Mouse (Mus musculus): ENCODE results near the gene Ppp1r26. TPM values are rescaled to one million over a fixed set of nuclear protein-coding genes. Genes with fewer than 3 reads are reported as not detected.
"Not testable (repeated sequence)": the region's sequence is repeated elsewhere in the genome, so short reads cannot be mapped to it uniquely, and the experiment has no call there.

Ppp1r26 gene
- polyA plus RNA-seq, 1 experiment from 2014 or later = 6.2 TPM

GRCm38 (mm10) chr2:28472011-28472410 lies 25.4 kb downstream of the Ppp1r26 start:
- H3K4me1 ChIP-seq = peaks cover 11% of the 10 kb centered on the region

GRCm38 (mm10) chr2:28477993-28478392 lies 31.4 kb downstream of the Ppp1r26 start:
- H3K36me3 ChIP-seq (ENCODE audit: poor library complexity, severe bottlenecking); H3K9me3 ChIP-seq (replicated peaks); H3K4me2 ChIP-seq; H3K27me3 ChIP-seq; H3K27ac ChIP-seq; ATAC-seq; H3K4me1 ChIP-seq; H3K9ac ChIP-seq; H3K4me3 ChIP-seq: not testable (repeated sequence)
- WGBS = 88% methylated on average over 5 of the region's 5 CpGs

More at GRCm38 (mm10) chr2:28472011-28472410, 25.4 kb downstream of the Ppp1r26 start:
- H3K4me3 ChIP-seq, H3K4me2 ChIP-seq, H3K27me3 ChIP-seq, H3K9ac ChIP-seq, H3K27ac ChIP-seq, ATAC-seq: not testable (repeated sequence)
- WGBS = 92% methylated on average over 8 of the region's 8 CpGs
- Histone ChIP-seq H3K36me3 (ENCODE audit: poor library complexity, severe bottlenecking) (peaks cover 44% of the 10 kb centered on the region), H3K9me3 (replicated peaks) (peaks cover 11% of the 10 kb centered on the region)

DNA sequence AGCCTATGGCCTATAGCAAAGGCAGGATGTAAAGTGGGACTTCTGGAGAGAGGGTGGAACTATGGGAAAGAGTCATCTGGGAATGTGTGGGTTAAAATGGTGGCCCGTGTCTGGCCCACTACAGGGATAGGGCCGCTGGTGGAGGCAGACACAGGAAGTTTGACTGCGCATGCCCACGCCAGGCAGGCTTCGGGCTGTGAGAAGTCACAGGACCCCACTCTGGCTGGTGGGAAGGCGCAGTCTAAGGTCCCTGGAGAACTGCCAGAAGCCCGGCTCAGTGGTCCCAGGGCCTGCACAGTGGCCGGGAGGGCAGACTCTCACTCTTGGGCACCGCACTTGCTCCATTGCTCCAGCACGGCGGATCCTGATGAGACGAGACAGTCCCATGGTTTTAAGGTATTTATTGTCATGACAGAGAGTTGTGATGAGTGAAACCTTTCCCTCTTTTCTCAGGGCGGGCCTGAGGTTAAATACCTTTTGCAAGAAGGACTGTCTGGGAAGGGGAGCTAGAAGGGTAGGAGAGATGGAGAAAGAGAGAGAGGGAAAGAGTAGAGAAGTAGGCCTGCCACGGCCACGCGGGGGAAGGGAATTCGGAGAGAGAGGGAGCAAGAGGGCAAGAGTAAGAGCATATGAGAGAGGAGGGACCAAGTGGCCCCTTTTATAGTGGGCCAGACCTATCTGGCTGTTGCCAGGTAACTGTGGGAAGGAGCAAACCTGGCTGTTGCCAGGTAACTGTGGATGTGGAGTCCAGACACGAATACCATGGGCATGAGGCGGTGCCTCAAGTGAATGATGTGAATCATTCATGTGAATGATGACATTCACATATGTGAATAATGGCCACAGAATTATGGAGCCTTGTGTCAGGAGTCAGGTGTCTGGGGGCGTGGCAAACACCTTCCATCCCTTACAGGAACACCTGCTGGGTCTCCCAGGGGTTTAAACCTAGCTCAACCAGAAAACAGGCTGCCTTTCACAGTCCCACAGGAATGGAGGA lies 32.9 kb downstream of the Ppp1r26 start:
- H3K9me3 ChIP-seq (replicated peaks) = no peaks in the 10 kb centered on the region
- ATAC-seq = no peak
- 82% methylated on average over 20 of the region's 20 CpGs for WGBS
- no peak overlapping the region for H3K9ac ChIP-seq
- H3K27me3 ChIP-seq = no peaks in the 10 kb centered on the region
- no peak overlapping the region for H3K4me2 ChIP-seq
- no peak overlapping the region for H3K27ac ChIP-seq
- H3K4me3 ChIP-seq = no peak overlapping the region
- H3K4me1 ChIP-seq = no peaks in the 10 kb centered on the region
- no peaks in the 10 kb centered on the region for H3K36me3 ChIP-seq (ENCODE audit: poor library complexity, severe bottlenecking)

DNA sequence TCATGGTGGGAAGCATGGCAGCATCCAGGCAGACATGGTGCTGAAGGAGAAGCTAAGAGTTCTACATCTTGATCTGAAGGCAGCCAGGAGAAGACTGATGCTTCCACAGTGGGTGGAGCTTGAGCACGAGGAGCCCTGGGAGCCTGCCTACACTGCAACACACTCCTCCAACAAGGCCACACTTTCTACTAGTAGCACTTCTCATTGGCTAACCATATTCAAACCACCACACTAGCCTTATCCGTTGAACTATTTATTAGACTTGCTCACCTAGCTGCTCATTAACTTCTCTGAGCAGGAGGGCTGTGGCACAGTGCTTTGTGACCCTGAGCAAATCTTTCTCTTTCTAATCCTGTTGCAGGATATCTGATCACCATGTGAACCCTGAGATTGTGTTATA lies 37.3 kb downstream of the Ppp1r26 start:
- no peak for ATAC-seq
- H3K4me2 ChIP-seq = no peak overlapping the region
- H3K36me3 ChIP-seq (ENCODE audit: poor library complexity, severe bottlenecking) = no peaks in the 10 kb centered on the region
- H3K27ac ChIP-seq = no peak overlapping the region
- H3K4me3 ChIP-seq = no peak overlapping the region
- no peaks in the 10 kb centered on the region for H3K4me1 ChIP-seq
- H3K9me3 ChIP-seq (replicated peaks) = no peaks in the 10 kb centered on the region
- no peak overlapping the region for H3K9ac ChIP-seq
- H3K27me3 ChIP-seq = no peaks in the 10 kb centered on the region
- WGBS = 75% methylated on average over 2 of the region's 2 CpGs

DNA sequence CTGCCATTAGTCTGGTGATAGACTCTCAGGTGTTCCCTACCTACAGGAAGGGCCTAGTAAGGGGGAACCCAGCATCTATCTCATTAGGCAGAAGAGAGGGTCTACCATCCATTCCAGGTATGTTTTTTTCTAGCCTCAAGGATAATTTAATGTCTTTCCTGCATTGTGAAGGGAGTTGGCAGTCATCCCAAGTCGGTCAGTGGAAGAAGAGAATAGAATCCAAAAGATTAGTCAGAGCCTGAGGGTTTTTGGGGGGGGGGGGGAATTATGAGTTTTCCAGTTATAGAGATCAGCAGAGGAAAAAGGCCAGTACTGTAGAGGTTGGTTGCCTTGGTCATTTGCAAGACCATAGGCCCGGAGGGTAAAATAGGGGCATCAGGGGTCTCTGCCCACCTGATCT lies 47.9 kb downstream of the Ppp1r26 start:
- Histone ChIP-seq H3K9ac (no peak overlapping the region), H3K27ac (no peak overlapping the region)
- 75% methylated on average over 2 of the region's 2 CpGs for WGBS

DNA sequence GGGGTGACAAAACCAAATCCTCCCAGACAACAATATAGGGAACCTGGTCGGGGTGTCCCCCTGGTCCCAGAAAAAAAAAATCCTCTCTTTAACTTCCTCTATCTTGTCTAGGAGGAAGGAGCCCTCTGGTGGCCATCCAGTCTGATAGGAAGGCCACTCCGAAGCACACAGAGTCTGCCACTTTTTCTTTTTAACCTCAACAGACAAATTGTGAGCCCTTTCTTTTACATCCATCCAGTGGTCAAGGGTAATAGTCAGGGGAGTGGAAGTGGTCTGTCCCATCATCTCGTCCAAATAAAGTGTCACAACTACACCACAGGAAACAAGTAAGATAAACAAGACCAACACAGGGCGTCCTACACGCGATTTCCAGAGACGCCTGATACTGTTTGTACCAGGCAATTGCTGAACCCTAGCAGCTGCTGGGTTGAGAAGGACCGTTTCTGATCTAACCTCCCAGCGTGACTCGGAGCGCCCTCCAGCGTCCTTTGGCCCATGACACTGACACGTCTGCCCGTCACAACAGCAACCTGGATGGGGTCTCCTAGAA lies 48.7 kb downstream of the Ppp1r26 start:
- H3K36me3 ChIP-seq (ENCODE audit: poor library complexity, severe bottlenecking) = no peaks in the 10 kb centered on the region
- WGBS = 92% methylated on average over 14 of the region's 14 CpGs
- no peak overlapping the region for H3K27ac ChIP-seq
- no peak overlapping the region for H3K4me2 ChIP-seq
- no peaks in the 10 kb centered on the region for H3K27me3 ChIP-seq
- no peak for ATAC-seq
- no peaks in the 10 kb centered on the region; the same call in 1 of the 2 replicates for H3K9me3 ChIP-seq (replicated peaks)
- H3K4me1 ChIP-seq = no peaks in the 10 kb centered on the region
- H3K9ac ChIP-seq = no peak overlapping the region
- H3K4me3 ChIP-seq = no peak overlapping the region

More for the DNA sequence above, 47.9 kb downstream of the Ppp1r26 start:
- no peak for ATAC-seq
- no peaks in the 10 kb centered on the region for H3K4me1 ChIP-seq
- H3K4me3 ChIP-seq = no peak overlapping the region
- H3K4me2 ChIP-seq = no peak overlapping the region
- no peaks in the 10 kb centered on the region for H3K36me3 ChIP-seq (ENCODE audit: poor library complexity, severe bottlenecking)
- no peaks in the 10 kb centered on the region for H3K27me3 ChIP-seq
- H3K9me3 ChIP-seq (replicated peaks) = no peaks in the 10 kb centered on the region; the same call in 1 of the 2 replicates

DNA sequence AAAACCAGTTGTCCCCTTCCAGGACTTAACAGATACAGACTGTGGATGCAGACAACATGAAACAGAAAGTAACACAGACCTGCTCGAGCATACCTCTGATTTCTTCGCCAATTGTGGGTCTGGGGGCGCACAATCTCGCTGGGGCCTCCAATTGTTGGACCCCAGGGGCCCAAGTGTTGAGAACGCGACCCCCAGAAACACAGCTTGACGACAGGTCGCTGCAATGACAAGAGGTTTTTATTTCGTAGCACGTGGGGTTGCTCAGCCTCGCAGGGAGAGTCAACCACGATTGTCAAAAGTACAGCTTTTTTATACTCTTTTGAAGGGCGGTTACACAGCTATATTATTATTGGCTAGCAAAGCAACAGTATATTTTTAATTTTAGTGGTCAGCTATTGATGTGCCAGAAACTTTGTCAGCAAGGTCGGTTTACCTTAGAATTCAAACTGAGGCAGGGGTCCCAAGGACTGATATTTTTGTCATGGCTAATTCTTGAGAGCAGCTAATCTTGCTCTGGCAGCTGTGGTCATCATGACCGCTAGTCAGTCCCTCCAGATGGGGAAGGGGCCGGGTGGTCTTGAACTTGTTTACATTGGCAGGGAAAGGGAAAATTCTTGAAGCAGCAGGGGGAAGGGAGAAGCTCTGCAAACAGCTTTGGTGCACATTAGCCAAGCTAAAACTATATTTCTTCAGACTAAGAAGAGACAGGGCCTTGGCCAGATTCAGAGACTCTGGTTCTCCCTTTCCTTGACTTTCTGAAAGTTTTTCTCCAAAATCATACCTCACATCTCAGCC lies 49.4 kb downstream of the Ppp1r26 start:
- H3K9me3 ChIP-seq (replicated peaks) = no peaks in the 10 kb centered on the region; the same call in 1 of the 2 replicates

DNA sequence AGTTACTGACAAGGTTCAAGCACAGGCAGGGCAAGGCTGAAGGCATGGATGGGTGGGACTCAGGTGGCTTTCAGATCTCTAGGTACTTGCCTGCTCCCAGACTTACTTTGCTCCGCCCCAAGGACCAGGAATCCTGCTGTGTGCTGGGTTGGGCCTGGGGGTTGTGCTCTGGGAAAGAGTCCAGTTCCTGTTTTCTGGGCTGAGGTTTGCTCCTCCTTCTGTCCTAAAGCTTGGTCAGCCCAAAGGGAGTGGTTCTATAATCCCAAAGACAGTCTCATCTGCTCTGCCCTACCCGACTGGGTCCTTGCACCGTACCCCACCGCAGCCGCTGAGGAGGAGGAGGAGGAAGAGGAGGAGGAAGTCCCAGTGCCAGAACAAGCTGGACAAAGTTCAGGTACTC lies 50.1 kb downstream of the Ppp1r26 start, which contains the start of gene Gbgt1:
TSS of gene Gbgt1 (plus strand) at position 221 of the 400 bp plus-strand sequence.
- H3K4me1 ChIP-seq = no peaks in the 10 kb centered on the region
- WGBS = 80% methylated on average over 5 of the region's 5 CpGs

More for the DNA sequence above, 49.4 kb downstream of the Ppp1r26 start:
- Histone ChIP-seq H3K9ac (no peak overlapping the region), H3K27me3 (no peaks in the 10 kb centered on the region), H3K27ac (no peak overlapping the region), H3K4me3 (no peak overlapping the region), H3K4me1 (no peaks in the 10 kb centered on the region), H3K36me3 (ENCODE audit: poor library complexity, severe bottlenecking) (no peaks in the 10 kb centered on the region), H3K4me2 (no peak overlapping the region)
- ATAC-seq = no peak
- 89% methylated on average over 16 of the region's 16 CpGs for WGBS

GRCm38 (mm10) chr2:28497561-28497960 lies 51.0 kb downstream of the Ppp1r26 start:
- no peak for ATAC-seq
- H3K4me2 ChIP-seq = no peak overlapping the region
- WGBS = 74% methylated on average over 5 of the region's 5 CpGs

More for the DNA sequence above, 50.1 kb downstream of the Ppp1r26 start, which contains the start of gene Gbgt1:
- no peak within 1 kb of the TSS for H3K4me2 ChIP-seq
- H3K36me3 ChIP-seq (ENCODE audit: poor library complexity, severe bottlenecking) = no peaks in the 10 kb centered on the region
- no peak within 1 kb of the TSS for H3K27ac ChIP-seq
- no peak for ATAC-seq
- no peaks in the 10 kb centered on the region for H3K27me3 ChIP-seq
- H3K9me3 ChIP-seq (replicated peaks) = no peaks in the 10 kb centered on the region; the same call in 1 of the 2 replicates
- H3K4me3 ChIP-seq = no peak within 1 kb of the TSS
- H3K9ac ChIP-seq = no peak within 1 kb of the TSS

GRCm38 (mm10) chr2:28498431-28498830 lies 51.8 kb downstream of the Ppp1r26 start:
- no peak overlapping the region for H3K4me2 ChIP-seq
- no peak overlapping the region for H3K9ac ChIP-seq
- H3K36me3 ChIP-seq (ENCODE audit: poor library complexity, severe bottlenecking) = no peaks in the 10 kb centered on the region
- H3K27me3 ChIP-seq = no peaks in the 10 kb centered on the region
- WGBS = 84% methylated on average over 4 of the region's 4 CpGs
- no peak overlapping the region for H3K4me3 ChIP-seq
- ATAC-seq = no peak
- H3K9me3 ChIP-seq (replicated peaks) = no peaks in the 10 kb centered on the region; the same call in 1 of the 2 replicates
- no peaks in the 10 kb centered on the region for H3K4me1 ChIP-seq
- H3K27ac ChIP-seq = no peak overlapping the region

More at GRCm38 (mm10) chr2:28497561-28497960, 51.0 kb downstream of the Ppp1r26 start:
- no peaks in the 10 kb centered on the region for H3K27me3 ChIP-seq
- H3K4me3 ChIP-seq = no peak overlapping the region
- no peaks in the 10 kb centered on the region for H3K4me1 ChIP-seq
- no peaks in the 10 kb centered on the region for H3K36me3 ChIP-seq (ENCODE audit: poor library complexity, severe bottlenecking)
- no peak overlapping the region for H3K27ac ChIP-seq
- H3K9ac ChIP-seq = no peak overlapping the region
- H3K9me3 ChIP-seq (replicated peaks) = no peaks in the 10 kb centered on the region; the same call in 1 of the 2 replicates

GRCm38 (mm10) chr2:28502987-28503386 lies 56.4 kb downstream of the Ppp1r26 start:
- no peak for ATAC-seq
- H3K4me2 ChIP-seq = no peak overlapping the region
- no peak overlapping the region for H3K27ac ChIP-seq
- H3K4me1 ChIP-seq = no peaks in the 10 kb centered on the region
- no peaks in the 10 kb centered on the region for H3K36me3 ChIP-seq (ENCODE audit: poor library complexity, severe bottlenecking)
- H3K9me3 ChIP-seq (replicated peaks) = no peaks in the 10 kb centered on the region
- no peak overlapping the region for H3K9ac ChIP-seq
- no peaks in the 10 kb centered on the region for H3K27me3 ChIP-seq
- WGBS = 83% methylated on average over 10 of the region's 10 CpGs
- no peak overlapping the region for H3K4me3 ChIP-seq
